Mouse (Mus musculus) thymus, postnatal 14 days (tissue): ENCODE measurements around the gene Ptpn13.

Source experiments
- DNase-seq: peaks from one replicate; pipeline ENCODE4 v3.0.0; 2021

The Ptpn13 gene

DNA sequence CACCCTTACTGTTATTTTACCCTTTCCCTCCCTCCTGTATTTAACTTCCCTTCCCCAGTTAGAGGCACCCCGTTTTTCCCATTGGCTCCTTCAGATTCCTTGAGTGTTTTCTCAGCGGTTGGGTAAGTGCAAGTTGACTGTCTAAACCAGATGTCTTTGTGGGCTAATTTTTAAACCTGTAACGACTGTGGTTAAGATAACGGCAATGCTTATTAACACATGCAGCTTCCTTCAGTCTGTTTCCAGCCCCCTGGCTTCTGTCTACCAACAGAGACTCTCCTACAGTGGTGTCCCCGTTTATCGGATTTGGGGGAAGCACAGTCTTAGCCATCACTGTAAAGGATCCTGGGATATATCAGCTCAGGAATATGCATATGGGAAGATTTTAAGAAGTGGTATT lies 35.9 kb downstream of the Ptpn13 start:
- no peak for DNase-seq

DNA sequence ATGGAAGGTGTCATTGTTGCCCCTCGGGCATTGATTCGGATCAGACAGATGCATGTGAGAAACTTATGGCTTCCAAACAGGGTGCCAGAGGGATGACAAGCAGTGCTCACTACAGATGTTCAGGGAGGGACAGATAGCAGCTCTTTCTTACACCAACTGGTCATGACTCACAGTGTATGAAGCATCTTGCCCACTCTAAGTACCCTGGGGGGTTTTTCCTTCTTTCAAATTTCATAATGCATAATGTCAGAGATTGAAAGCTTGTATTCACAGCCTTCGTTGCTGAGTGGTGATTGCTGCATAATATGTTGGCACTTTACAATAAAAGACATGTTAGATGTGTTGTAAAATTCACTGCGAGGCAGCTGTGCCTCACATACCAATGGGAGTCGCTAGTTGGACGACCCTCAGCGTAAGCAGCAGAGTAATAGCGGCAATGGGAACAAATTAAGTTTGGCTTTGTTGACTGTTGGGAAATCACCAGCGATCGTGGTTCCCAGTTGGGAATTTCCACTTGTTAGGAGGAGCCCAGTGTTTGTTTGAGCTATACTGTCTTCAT lies 38.7 kb downstream of the Ptpn13 start:
- DNase-seq, result no peak

DNA sequence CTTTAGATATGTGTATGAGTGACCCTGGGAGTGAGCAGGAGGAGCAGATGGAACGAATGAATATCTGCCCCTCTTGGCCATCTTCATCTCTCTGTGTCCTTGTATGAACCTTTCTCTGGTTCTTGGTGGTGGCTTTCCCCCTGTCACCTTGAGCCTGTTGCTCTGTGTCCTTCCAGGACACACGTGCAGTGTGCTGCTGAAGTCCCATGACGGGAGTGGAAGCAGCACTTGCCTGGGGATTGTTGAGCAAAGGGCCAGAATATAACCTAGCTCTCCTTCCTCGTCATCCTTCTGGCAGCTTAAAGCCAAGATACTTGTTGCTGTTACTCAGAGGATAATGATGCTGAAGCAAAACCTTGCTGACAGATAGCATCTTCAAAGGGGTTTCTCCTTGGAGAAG lies 39.3 kb downstream of the Ptpn13 start:
- no peak for DNase-seq

DNA sequence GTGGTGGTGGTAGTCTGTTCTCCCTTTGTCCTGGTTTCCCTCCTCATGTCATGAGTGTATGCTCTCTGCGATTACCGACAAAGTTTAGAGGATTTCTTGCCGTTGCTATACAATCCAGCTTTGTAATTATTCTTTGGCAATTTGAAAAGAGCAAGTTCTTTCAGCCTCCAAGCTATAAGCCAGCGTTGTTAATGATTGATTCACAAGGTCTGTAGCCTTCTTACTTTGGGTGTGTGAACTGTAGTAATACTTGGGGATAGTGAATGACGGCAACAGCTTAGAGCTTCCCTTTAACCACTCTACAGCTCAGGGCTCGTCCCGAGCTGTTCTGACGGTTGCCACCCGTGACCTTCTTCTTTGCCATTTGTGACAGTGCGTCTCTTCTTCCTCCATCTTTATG lies 39.8 kb downstream of the Ptpn13 start:
- no peak for DNase-seq

DNA sequence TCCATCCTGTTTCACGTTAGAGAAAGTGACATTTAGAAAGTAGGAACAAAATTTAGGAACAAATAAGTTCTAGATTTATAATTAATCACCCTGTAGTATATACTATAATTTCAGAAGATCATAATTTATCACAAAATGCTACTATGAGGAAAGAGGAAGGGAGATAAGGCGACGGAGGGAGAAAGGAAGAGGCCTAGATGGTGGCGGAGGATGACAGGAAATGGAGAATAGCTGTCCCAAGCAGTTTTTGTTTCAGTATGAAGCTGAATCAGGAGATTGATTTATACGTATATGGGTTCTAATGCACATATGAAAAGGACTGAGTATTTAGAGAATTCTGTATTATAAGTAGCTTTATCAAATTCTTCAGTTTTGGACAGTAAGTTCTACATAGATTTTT lies 47.7 kb downstream of the Ptpn13 start:
- no peak for DNase-seq

DNA sequence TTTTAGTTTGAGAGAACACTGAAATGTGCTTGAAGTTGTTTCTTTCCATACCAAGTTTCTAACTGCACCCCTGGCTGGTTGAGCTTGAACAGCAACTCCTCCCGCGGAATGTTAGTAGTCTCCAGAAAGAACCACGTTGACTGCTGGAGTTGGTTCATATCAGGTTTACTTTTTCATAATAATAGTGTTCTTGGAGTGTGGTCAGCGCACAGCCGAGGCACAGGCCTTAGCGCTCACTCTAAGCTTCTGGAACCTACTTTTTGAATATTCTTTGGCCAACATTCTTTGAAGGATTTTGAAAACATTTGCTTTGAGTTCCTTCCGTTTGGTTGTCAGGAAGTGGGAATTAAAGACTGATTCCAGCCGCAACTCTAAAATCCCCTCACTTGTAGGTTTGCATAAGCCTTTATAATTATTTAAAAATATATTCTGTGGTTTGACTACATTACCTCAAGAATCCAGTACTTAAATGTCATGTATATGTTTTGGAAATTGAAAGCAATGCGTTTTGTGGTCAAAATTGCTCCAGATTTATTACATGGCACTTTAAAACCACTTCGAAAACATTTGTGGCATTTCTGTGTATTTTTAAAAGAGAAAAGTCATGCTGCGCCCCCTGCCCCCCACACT lies 48.6 kb downstream of the Ptpn13 start:
- no peak for DNase-seq

DNA sequence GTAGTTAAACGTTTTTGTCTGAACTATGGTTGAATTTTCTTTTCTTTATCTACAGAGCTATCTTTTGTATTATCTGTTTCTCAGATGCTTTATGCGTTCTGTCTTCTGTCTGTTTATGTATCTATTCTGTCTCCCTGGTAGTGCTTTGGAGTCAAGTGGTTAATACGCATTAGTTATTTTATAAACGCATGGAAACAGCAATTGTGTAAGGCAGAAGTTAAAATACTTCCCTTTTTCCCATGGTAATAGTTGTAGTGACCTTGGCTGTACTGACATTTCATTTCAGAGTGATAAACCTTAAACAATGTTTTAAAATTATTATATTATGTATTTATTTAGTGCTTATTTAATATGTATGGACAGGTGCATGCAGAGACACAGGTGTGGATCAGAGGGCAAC lies 49.3 kb downstream of the Ptpn13 start:
- no peak for DNase-seq

DNA sequence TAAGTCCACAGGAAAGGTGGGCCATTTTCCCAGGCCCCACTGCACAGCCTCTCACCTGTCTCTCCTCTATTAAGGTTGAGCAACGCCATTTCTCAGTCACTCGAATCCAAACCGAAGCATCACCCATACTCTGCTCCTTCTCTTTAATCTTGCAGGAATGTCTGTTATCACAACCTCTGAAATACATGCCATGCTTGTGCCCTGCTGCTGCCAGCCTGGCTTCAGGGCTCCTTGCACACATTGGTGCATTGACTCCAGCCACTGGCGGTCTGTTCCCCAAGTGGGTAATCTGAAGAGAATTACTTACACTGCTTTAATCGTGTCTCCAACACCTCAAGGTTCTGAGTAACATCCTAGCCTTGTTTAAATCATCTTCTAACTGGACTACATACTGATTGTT lies 50.5 kb downstream of the Ptpn13 start:
- no peak for DNase-seq

DNA sequence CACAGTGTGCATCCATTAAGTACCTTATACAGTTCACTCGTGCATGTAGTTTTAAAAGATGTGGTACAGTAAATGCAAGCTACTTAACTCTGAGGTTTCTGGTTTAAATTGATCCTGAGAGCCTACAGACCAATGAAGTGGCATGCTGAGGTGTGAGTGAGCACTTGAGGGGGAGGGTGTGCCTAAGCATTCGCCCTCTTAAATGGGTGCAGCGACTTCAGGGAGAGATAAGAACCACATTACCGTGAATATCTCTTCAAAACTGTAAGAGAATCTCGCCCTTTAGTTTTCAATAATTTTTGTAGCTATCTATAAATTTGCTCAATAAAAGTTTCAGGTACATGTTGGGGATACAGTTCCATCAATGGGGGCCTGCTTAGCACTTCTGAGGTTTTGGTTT lies 54.5 kb downstream of the Ptpn13 start:
- DNase-seq, result no peak

DNA sequence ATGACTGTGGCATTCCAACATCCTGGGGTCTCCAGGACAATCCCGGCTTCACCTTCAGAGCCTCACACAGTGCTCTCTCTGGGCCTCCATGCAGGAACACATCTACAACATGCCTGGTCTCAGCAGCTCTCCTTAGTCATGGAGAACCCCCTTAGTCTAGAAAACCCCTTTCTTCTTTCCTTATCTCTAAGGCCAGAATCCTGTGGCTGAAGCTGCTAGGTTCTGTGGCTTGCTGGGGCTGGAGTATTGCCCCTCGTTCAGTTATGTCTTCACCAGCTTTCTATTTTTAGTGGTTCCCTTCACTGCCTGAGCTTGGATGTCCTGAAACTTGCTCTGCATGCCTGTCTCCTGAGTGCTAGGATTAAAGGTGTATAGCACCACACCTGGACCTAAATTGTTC lies 56.2 kb downstream of the Ptpn13 start:
- DNase-seq, result no peak

DNA sequence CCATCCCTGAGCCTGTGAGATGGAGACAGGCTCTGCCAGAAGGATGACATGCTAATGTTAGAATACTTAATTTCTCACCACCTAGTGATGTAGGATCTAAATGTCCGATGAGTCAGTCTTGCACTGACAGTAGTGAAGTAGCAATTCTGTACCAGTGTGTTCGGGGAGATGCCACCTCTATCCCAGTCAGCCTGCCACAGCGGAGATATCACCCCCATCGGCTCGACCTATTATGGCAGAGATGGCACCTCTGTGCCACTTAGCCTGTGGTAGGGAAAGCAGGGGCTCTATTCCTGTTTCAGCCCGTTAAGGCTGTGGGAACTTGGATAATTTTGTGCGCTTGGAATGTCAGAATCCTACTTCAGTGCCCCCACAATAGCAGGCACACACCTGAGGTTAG lies 62.0 kb downstream of the Ptpn13 start:
- DNase-seq, result no peak

DNA sequence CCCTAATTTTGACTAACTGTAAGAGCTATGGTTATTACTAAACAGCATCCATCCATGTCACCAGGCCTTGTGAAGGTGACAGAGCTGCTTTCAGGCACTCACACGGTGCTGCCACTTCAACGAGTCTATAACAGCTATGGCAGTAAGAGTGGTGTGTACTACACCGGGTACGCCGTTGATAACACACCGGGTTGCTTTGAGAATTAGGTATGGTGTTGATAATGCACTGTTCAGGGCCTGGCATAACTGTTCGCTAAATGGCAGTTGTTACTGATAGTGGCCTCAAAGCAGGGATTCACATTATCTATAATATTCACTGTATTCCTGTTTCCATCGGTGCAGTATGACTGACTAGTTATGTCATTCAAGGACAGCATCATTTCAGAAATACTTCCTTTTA lies 66.0 kb downstream of the Ptpn13 start:
- DNase-seq, result no peak

DNA sequence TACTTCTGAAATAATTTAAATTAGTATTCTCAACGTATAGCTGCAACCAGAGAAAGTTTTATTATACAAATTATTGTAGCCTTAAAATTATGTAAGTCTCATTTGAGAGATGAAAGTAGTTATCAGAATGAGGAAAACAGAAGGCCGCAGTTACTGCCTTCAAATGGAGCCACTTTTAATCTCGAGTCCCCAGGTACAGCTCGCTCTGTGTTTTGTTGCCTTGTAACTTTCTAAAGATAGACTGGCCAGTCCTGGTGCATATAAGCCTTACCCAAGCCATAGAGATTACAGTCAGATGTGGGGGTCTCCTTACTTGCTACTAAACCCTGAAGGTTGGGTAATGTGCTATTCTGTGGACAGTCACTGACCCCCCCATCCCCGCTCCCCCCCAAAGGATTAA lies 66.8 kb downstream of the Ptpn13 start:
- no peak for DNase-seq

DNA sequence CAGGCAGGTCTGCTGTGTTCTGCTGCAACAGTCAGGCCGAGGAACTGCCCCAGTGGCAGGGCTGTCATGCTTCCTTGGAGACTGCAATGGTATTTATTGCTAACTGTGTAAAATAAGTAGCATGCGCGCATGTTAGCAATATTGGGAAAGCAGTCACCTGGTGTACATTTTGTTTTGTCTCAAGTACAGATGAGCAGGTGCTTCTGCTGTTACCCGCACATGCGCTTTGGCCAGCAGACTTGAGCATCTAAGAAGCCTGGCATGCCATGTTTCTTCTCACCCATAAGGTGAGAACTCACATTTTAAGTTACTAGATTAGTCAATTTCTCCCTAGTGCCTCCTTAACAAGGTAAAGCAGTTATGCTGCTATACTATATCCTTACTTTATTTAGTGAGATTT lies 72.1 kb downstream of the Ptpn13 start:
- no peak for DNase-seq

DNA sequence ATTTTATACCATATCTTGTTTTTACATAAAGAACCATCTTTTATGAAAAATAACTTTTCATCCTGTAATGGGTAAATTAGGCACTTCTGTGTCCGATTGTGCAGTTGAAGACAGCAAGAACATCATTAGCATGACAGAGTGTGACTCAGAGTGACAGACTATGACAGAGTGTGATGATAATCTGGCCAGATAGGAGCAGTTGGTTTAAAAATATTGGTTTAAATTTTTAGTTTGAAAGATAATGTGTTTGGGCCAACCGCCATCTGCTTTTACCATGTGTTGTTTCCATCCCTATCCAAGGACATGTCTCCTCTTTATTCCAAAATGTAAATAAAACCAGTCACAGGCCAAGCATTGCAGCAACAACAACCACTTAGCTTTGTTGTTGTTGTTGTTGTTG lies 72.5 kb downstream of the Ptpn13 start:
- DNase-seq, result no peak

DNA sequence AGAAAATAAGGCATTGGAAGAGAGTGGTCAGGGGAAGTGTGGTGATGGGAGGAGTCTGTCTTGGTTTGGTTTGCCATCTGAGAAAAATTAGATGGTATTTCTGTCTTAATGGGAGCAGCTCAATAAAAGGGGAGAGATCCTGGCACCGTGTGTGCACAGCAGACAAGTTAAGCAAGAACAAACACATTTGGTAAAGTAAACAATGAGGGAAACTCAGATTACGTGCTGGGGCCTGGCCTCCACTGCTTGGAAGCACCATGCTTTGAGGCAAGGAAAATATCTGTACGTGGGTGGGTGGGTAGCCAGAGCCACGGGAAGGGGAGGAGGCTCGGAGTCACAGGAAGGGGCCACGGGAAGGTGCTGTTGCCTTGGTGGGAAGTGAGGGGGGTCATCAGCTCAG lies 74.3 kb downstream of the Ptpn13 start:
- no peak for DNase-seq

DNA sequence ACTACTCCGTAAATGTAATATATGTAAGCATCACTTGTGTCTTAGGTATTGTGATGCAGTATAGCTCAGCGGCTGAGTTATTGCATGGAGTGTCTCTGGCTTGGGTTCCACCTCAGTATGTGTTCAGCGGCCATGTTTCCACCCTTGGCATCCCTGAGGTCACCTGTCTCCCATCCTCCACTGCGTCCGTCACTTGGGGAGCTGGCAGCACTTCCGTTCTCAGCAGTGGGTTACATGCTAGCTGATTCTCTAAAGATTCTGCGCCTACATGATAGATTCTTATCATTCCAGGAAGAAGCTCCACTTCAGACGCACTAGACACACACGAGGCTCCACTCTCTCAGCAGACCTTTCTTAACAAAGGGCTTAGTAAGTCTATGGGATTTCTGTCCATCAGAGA lies 76.1 kb downstream of the Ptpn13 start:
- peak; percentile 12 for DNase-seq

DNA sequence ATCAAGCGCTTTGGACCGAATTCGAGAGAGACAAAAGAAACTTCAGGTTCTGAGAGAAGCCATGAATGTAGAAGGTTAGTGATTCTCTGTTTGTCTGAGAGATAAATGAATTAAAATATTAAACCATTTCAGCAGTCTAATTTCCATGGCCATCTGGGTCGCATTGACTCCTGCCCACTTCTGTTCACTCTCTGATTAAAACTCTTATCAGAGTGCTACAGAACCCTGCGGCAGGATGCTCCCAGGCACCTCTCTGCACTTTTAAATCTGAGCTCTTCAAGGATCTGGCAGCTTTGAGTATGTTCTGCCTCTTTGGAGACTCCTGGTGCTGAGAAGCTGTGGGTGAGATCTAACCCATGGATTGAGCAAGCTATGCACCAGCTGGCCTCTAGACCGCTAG lies 76.8 kb downstream of the Ptpn13 start:
- no peak for DNase-seq

DNA sequence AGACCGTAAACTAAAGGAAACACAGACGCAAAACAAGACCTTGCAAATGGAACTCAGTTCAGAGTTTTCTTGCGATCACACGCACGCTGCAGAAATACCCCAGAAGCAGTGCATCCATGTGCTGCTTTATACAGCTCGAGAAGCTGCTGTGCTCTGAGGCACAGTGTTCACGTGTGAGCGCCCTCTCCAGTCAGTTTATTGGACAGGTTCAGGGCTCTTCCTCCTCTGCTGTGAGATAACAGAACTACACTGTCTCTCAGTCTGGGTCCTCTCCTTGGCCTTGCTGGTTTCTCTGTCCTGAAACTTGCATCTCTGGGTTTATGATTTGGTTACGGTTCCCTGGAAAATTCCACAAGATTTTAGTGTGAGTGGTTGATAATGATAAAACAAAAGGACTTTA lies 88.2 kb downstream of the Ptpn13 start:
- DNase-seq, result no peak

DNA sequence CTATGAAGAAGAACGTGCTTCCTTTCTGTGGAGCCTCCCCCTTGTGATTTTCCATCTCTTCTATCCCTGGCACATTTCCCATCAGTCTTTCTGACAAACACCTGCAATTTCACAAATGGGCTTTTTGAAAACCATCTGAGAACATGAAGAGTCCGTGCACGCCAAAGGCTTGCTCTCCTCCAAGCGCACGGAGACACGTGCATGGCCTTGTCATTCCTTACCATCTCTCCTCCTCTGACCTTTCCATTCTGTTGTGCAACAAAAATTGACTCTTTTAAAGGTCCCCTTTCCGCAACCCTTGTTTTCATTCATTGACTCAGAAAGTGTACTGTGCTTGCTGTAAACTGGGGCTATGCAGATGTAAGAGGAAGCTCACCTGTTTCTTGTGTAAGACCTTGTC lies 89.4 kb downstream of the Ptpn13 start:
- no peak for DNase-seq

DNA sequence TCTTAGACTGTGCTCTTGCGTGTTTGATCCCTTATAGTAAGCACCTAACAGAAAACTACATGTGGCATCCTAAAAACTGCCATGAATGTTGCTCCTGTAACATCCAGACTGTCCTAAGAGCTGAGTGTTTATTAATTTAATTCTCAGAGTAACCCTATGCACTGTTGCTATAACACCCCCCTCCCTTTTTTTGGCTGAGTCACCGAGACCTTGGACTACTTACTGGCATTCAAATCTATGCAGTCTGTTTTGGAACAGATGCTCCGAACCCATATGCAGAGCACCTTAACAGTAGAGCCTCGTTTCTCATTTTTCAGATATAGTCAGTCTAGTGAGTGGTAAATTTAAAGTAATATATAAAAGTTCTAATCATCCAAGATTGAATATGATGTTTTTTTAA lies 90.9 kb downstream of the Ptpn13 start:
- no peak for DNase-seq

DNA sequence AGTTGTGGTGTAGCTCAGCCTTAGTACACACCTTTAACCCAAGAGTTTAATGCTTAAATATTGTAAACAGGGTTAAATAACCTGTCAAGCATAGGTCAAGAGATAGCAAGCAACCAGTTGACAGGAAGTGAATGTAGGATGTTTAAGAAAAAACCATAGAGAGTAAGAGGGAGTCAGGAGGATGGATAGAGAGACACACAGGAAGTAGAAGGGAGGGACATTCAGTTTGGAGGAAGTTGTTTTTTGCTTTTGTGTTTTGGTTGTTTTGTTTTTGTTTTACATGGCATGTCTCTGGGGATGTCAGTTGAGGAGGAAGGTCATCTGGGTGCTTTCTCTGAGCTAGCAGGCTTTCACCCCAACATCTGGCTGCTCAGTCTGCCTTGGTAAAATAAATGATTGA lies 91.6 kb downstream of the Ptpn13 start:
- no peak for DNase-seq

DNA sequence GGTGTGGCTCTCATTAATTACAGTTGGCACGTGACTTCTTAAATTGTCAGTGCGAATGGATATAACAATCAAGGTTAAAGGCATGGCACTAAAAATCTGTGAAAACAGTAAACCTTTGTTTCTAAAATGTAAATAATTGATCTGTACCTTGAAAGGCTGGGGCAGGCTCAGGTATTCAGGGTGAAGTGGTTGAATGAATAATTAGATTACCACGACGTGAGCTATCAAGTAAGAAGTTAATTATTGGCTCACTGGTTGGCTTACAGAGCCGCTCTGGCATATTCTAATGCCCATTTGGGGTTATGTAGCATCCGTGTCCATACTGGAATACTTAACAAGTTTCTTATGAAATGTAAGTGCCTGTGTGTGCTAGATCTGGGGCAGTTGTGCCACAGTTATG lies 92.6 kb downstream of the Ptpn13 start:
- DNase-seq, result no peak

DNA sequence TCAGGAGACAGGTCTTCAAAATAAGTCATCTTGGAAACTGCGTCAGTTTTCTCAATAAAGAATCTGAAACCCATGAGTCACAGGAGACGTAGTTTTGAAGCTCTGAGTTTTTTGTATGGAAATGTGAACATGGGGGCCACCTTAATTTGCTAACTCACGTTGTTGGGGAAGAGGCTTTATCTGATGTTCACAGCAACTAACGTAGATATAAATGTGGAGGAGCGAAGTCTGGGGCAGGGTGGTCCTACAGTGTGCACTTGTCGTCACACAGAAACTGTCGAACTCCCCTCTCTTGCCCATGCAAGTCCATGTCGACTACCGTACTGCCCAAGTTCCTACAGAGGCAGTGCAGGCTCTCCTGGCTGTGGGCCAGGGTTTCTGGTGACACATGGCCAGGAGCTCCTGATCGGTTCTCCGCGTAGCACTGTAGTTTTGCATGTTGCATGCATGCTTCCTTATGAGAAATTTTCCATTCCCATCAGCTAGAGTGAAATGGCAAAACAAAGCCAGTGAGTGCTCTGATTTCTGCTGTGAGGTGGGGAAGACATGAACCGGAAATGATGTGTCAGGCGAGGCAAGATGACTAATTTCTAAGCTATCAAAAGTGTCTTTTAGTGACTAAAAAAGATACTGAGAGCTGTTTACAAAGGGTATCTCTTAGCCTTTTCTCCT lies 93.9 kb downstream of the Ptpn13 start:
- DNase-seq, result no peak

DNA sequence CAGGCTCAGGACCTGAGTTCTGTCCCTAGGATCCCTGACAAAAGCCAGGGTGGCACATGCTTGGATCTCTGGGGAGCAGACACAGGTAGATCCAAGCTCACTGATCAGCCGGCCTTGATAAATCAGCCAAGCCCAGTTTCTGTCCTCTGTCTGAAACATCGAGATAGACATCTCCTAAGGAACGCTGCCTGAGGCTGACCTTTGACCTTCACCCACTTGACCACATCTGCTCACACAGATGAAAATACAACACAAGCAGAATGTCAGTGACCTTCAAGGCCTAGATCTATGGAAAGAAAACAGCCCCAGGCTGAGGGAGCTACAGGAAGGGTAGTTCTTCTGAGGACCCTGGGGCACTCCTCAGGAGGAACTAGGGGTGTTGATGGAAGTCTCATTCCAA lies 97.4 kb downstream of the Ptpn13 start:
- DNase-seq, result no peak
